Mouse (Mus musculus) MEL (cell line): ENCODE data around the gene Bcar1. TPM values are rescaled to one million over a fixed set of nuclear protein-coding genes. Genes with fewer than 3 reads are reported as not detected.

Experiments
- DNase-seq: peaks from one replicate; pipeline ENCODE4 v3.0.0; 2011; ENCODE audit warnings: low read depth, low spot score
- H3K27ac ChIP-seq: 2 replicates; pipeline ENCODE4 v1.5.1; 2012; ENCODE audit warnings: low read depth, mild to moderate bottlenecking, control low read depth, low read length, moderate library complexity; ENCODE audit not compliant: control insufficient read depth
- H3K27me3 ChIP-seq, 2 experiments: fragments of 150-350 bp in 1 of 2; sonication (generic) in 1 of 2; 2 replicates each; pipeline ENCODE4 v1.6.1; 2012; ENCODE audit warnings: low read length in 2 of 2, mild to moderate bottlenecking in 2 of 2, improper control_type of control experiment in 1 of 2, moderate library complexity in 1 of 2; ENCODE audit not compliant: insufficient read depth in 2 of 2, control insufficient read depth in 1 of 2
- H3K36me3 ChIP-seq, 2 experiments: 2 replicates each; pipeline ENCODE4 v1.6.1; 2012 to 2014; ENCODE audit warnings: low read length in 2 of 2, improper control_type of control experiment in 1 of 2, inconsistent platforms in 1 of 2, mild to moderate bottlenecking in 1 of 2; ENCODE audit not compliant: insufficient read depth in 2 of 2, control insufficient read depth in 1 of 2
- H3K4me1 ChIP-seq, 2 experiments: fragments of 150-350 bp in 1 of 2; sonication (generic) in 1 of 2; 2 replicates each; pipeline ENCODE4 v1.6.1; 2012; ENCODE audit warnings: low read length in 2 of 2, improper control_type of control experiment in 1 of 2, mild to moderate bottlenecking in 1 of 2; ENCODE audit not compliant: insufficient read depth in 2 of 2, control insufficient read depth in 1 of 2
- H3K4me3 ChIP-seq, 2 experiments: fragments of 150-350 bp in 1 of 2; sonication (generic) in 1 of 2; 2 replicates each; pipeline ENCODE4 v1.5.1; 2012; ENCODE audit warnings: low read depth in 2 of 2, low read length in 2 of 2, mild to moderate bottlenecking in 2 of 2, moderate library complexity in 2 of 2, control low read depth in 1 of 2, improper control_type of control experiment in 1 of 2; ENCODE audit not compliant: control insufficient read depth in 1 of 2, insufficient read depth in 1 of 2
- H3K79me2 ChIP-seq: 2 replicates; pipeline ENCODE4 v1.6.1; 2012; ENCODE audit warnings: mild to moderate bottlenecking, low read length, moderate library complexity; ENCODE audit not compliant: control insufficient read depth, poor library complexity, insufficient read depth
- H3K9ac ChIP-seq: 2 replicates; pipeline ENCODE4 v1.6.1; 2012; ENCODE audit warnings: low read depth, mild to moderate bottlenecking, control low read depth, low read length, moderate library complexity; ENCODE audit not compliant: control insufficient read depth, poor library complexity, severe bottlenecking
- H3K9me3 ChIP-seq: fragments of 150-350 bp; sonication (generic); replicated peaks from 2 replicates; pipeline ENCODE4 v1.6.1; 2012; ENCODE audit warnings: mild to moderate bottlenecking, low read length, improper control_type of control experiment, moderate library complexity; ENCODE audit not compliant: insufficient read depth
- BHLHE40 ChIP-seq: IDR thresholded peaks from 2 replicates; pipeline ENCODE4 v1.6.1; 2012; ENCODE audit warnings: low read depth, mild to moderate bottlenecking, inconsistent platforms, low read length, improper control_type of control experiment, borderline replicate concordance
- CHD1 ChIP-seq: IDR thresholded peaks from 2 replicates; pipeline ENCODE4 v1.6.1; 2012; ENCODE audit warnings: low read depth, mild to moderate bottlenecking, inconsistent platforms, low read length, improper control_type of control experiment
- CHD2 ChIP-seq: IDR thresholded peaks from 2 replicates; pipeline ENCODE4 v1.6.1; 2011; ENCODE audit warnings: low read length, improper control_type of control experiment
- CTCF ChIP-seq, 3 experiments: IDR thresholded peaks in 2 of 3; conservative IDR thresholded peaks in 1 of 3; 2 replicates each; pipeline ENCODE4 v1.5.1; 2011 to 2012; ENCODE audit warnings: low read length in 3 of 3, low read depth in 2 of 3, mild to moderate bottlenecking in 2 of 3, improper control_type of control experiment in 1 of 3, inconsistent platforms in 1 of 3, mixed read lengths in 1 of 3, moderate library complexity in 1 of 3; ENCODE audit not compliant: control insufficient read depth in 1 of 3, insufficient read depth in 1 of 3, poor library complexity in 1 of 3, severe bottlenecking in 1 of 3
- E2F4 ChIP-seq: IDR thresholded peaks from 2 replicates; pipeline ENCODE4 v1.6.1; 2011; ENCODE audit warnings: low read depth, low read length, improper control_type of control experiment, borderline replicate concordance
- EP300 ChIP-seq, 2 experiments: IDR thresholded peaks; 2 replicates each; pipeline ENCODE4 v1.6.1; 2011; ENCODE audit warnings: improper control_type of control experiment in 2 of 2, low read length in 2 of 2, low read depth in 1 of 2, mild to moderate bottlenecking in 1 of 2
- ETS1 ChIP-seq: IDR thresholded peaks from 2 replicates; pipeline ENCODE4 v1.6.1; 2012; ENCODE audit warnings: low read depth, mild to moderate bottlenecking, inconsistent platforms, low read length, improper control_type of control experiment, moderate library complexity
- HCFC1 ChIP-seq: IDR thresholded peaks from 2 replicates; pipeline ENCODE4 v1.6.1; 2012; ENCODE audit warnings: low read depth, mild to moderate bottlenecking, inconsistent platforms, low read length, improper control_type of control experiment, moderate library complexity
- JUND ChIP-seq: IDR thresholded peaks from 2 replicates; pipeline ENCODE4 v1.6.1; 2011; ENCODE audit warnings: low read depth, mild to moderate bottlenecking, improper control_type of control experiment, low read length
- KAT2A ChIP-seq: conservative IDR thresholded peaks from 2 replicates; pipeline ENCODE4 v1.6.1; 2012; ENCODE audit warnings: low read depth, low read length, improper control_type of control experiment, inconsistent platforms
- MAFK ChIP-seq: IDR thresholded peaks from 2 replicates; pipeline ENCODE4 v1.6.1; 2011; ENCODE audit warnings: low read depth, mild to moderate bottlenecking, low read length, improper control_type of control experiment, borderline replicate concordance
- MAZ ChIP-seq: IDR thresholded peaks from 2 replicates; pipeline ENCODE4 v1.6.1; 2012; ENCODE audit warnings: low read depth, mild to moderate bottlenecking, inconsistent platforms, low read length, improper control_type of control experiment
- MEF2A ChIP-seq: IDR thresholded peaks from 2 replicates; pipeline ENCODE4 v1.6.1; 2014; ENCODE audit warnings: low read depth, mild to moderate bottlenecking, inconsistent platforms, low read length, improper control_type of control experiment; ENCODE audit not compliant: poor library complexity, insufficient replicate concordance, severe bottlenecking; ENCODE audit errors: extremely low read depth
- MXI1 ChIP-seq: IDR thresholded peaks from 2 replicates; pipeline ENCODE4 v1.6.1; 2011; ENCODE audit warnings: mild to moderate bottlenecking, low read depth, low read length, improper control_type of control experiment
- MYB ChIP-seq: IDR thresholded peaks from 2 replicates; pipeline ENCODE4 v1.6.1; 2011; ENCODE audit warnings: mild to moderate bottlenecking, low read depth, low read length, improper control_type of control experiment
- NELFE ChIP-seq: IDR thresholded peaks from 2 replicates; pipeline ENCODE4 v1.6.1; 2011; ENCODE audit warnings: low read depth, low read length, improper control_type of control experiment
- POLR2A ChIP-seq, 2 experiments: IDR thresholded peaks; 2 replicates each; pipeline ENCODE4 v1.6.1; 2011 to 2012; ENCODE audit warnings: low read length in 2 of 2, mild to moderate bottlenecking in 2 of 2, control low read depth in 1 of 2, improper control_type of control experiment in 1 of 2, low read depth in 1 of 2, moderate library complexity in 1 of 2; ENCODE audit not compliant: control insufficient read depth in 1 of 2, insufficient read depth in 1 of 2, poor library complexity in 1 of 2
- POLR2AphosphoS2 ChIP-seq: IDR thresholded peaks from 2 replicates; pipeline ENCODE4 v1.6.1; 2011; ENCODE audit warnings: low read length, improper control_type of control experiment
- TAL1 ChIP-seq: IDR thresholded peaks from 2 replicates; pipeline ENCODE4 v1.6.1; 2012; ENCODE audit warnings: mild to moderate bottlenecking, inconsistent platforms, low read length, moderate library complexity, mixed read lengths
- TCF12 ChIP-seq: IDR thresholded peaks from 2 replicates; pipeline ENCODE4 v1.6.1; 2014; ENCODE audit warnings: low read depth, mild to moderate bottlenecking, inconsistent platforms, low read length, improper control_type of control experiment, moderate library complexity
- UBTF ChIP-seq: IDR thresholded peaks from 2 replicates; pipeline ENCODE4 v1.6.1; 2012; ENCODE audit warnings: low read depth, mild to moderate bottlenecking, inconsistent platforms, low read length, improper control_type of control experiment, moderate library complexity, borderline replicate concordance; ENCODE audit not compliant: insufficient read depth
- USF1 ChIP-seq: IDR thresholded peaks from 2 replicates; pipeline ENCODE4 v1.6.1; 2014; ENCODE audit warnings: low read depth, mild to moderate bottlenecking, inconsistent platforms, low read length, improper control_type of control experiment, moderate library complexity
- USF2 ChIP-seq, 2 experiments: IDR thresholded peaks; 2 replicates each; pipeline ENCODE4 v1.6.1; 2011 to 2012; ENCODE audit warnings: improper control_type of control experiment in 2 of 2, low read length in 2 of 2, borderline replicate concordance in 1 of 2, inconsistent platforms in 1 of 2, low read depth in 1 of 2, mild to moderate bottlenecking in 1 of 2; ENCODE audit not compliant: insufficient read depth in 1 of 2
- ZC3H11A ChIP-seq: IDR thresholded peaks from 2 replicates; pipeline ENCODE4 v1.6.1; 2012; ENCODE audit warnings: low read depth, mild to moderate bottlenecking, inconsistent platforms, low read length, improper control_type of control experiment
- ZKSCAN1 ChIP-seq: IDR thresholded peaks from 2 replicates; pipeline ENCODE4 v1.6.1; 2012; ENCODE audit warnings: low read depth, mild to moderate bottlenecking, inconsistent platforms, low read length, improper control_type of control experiment, moderate library complexity
- ZNF384 ChIP-seq: IDR thresholded peaks from 2 replicates; pipeline ENCODE4 v1.6.1; 2012; ENCODE audit warnings: low read depth, mild to moderate bottlenecking, inconsistent platforms, low read length, improper control_type of control experiment
- polyA plus RNA-seq, 2 experiments: library from polyadenylated mRNA; stranded (reverse) in 1 of 2; unstranded in 1 of 2; fragments of >175 nt in 1 of 2; fragments of >200 nt in 1 of 2; gene quantifications; 2 replicates each; pipeline versions ENCODE4 v1.2.1 to v1.2.4; 2012; ENCODE audit warnings: low replicate concordance in 2 of 2, low read depth in 1 of 2; ENCODE audit not compliant: insufficient read length in 2 of 2, insufficient read depth in 1 of 2, missing spikeins in 1 of 2
- total RNA-seq: library from RNA; depleted of rRNA; stranded (reverse); fragments of 300-350 nt; gene quantifications from 2 replicates; pipeline ENCODE4 v1.2.3, GENCODE M21; 2012

Gene Bcar1
- total and polyA plus RNA-seq, 3 experiments, result 6.5 to 17.4 TPM; not detected in 1

GRCm38 (mm10) chr8:111747866-111748649 lies 4.4 kb upstream of the Bcar1 start:
- H3K27me3 ChIP-seq, result no peaks in the 10 kb centered on the region
- TF ChIP-seq CHD2 (no peak), USF1 (no peak), ZC3H11A (no peak), CHD1 (no peak), POLR2A (IDR thresholded peaks at IDR 0.05; ENCODE audit: control insufficient read depth in 1 of 2, insufficient read depth in 1 of 2, low read depth in 1 of 2, low read length in 2 of 2, poor library complexity in 1 of 2) (no peak), MAFK (no peak), NELFE (no peak), MEF2A (no peak), HCFC1 (no peak), POLR2AphosphoS2 (no peak)
- H3K27ac ChIP-seq, result no peak overlapping the region
- no peaks in the 10 kb centered on the region for H3K9me3 ChIP-seq
- peak; percentile 41 for DNase-seq
- peaks cover 10% of the 10 kb centered on the region for H3K79me2 ChIP-seq
- H3K36me3 ChIP-seq, result peaks cover 0 to 19% of the 10 kb centered on the region in 2 experiments; a peak in 2 of 4 replicates
- H3K4me1 ChIP-seq, result peaks cover 15 to 22% of the 10 kb centered on the region in 2 experiments
- H3K4me3 ChIP-seq, result no peak overlapping the region
- H3K9ac ChIP-seq, result no peak overlapping the region

GRCm38 (mm10) chr8:111746582-111747465 lies 3.2 kb upstream of the Bcar1 start:
- peak overlapping the region; percentile 75 for H3K9ac ChIP-seq
- peak overlapping the region; percentile 21 for H3K27ac ChIP-seq
- no peaks in the 10 kb centered on the region for H3K27me3 ChIP-seq
- peak; percentile 63 for DNase-seq
- peak overlapping the region; percentile 59 to 68 for H3K4me3 ChIP-seq
- H3K9me3 ChIP-seq, result no peaks in the 10 kb centered on the region
- H3K36me3 ChIP-seq, result peaks cover 0 to 24% of the 10 kb centered on the region in 2 experiments; a peak in 2 of 4 replicates
- peaks cover 15% of the 10 kb centered on the region for H3K79me2 ChIP-seq
- H3K4me1 ChIP-seq, result peaks cover 17 to 29% of the 10 kb centered on the region in 2 experiments
- TF ChIP-seq USF1 (peak; percentile 56; the same call in 1 of the 2 replicates), JUND (peak; percentile 37; the same call in 1 of the 2 replicates), USF2 (IDR thresholded peaks at IDR 0.05; ENCODE audit: borderline replicate concordance in 1 of 2, insufficient read depth in 1 of 2, low read depth in 1 of 2, low read length in 2 of 2) (peak in 1 of 2 experiments; percentile 5; a peak in 1 of 4 replicates), ZNF384 (no peak), EP300 (IDR thresholded peaks at IDR 0.05; ENCODE audit: low read depth in 1 of 2, low read length in 2 of 2) (0 out of 4 replicates have a peak, but pooled peaks of 1 of the 2 experiments have one; percentile 19), TCF12 (no peak), E2F4 (no peak), KAT2A (no peak), CHD1 (no peak), ETS1 (peak; percentile 46), BHLHE40 (no peak; the same call in 1 of the 2 replicates), MAZ (0 out of 2 replicates have a peak, but pooled peaks have one; percentile 23), MYB (no peak), ZKSCAN1 (no peak), POLR2A (IDR thresholded peaks at IDR 0.05; ENCODE audit: control insufficient read depth in 1 of 2, insufficient read depth in 1 of 2, low read depth in 1 of 2, low read length in 2 of 2, poor library complexity in 1 of 2) (no peak), MXI1 (peak; percentile 71), TAL1 (no peak), HCFC1 (no peak), NELFE (0 out of 2 replicates have a peak, but pooled peaks have one; percentile 34), MEF2A (no peak), POLR2AphosphoS2 (no peak), UBTF (no peak), CTCF (IDR thresholded peaks at IDR 0.05 in 2 of 3, conservative IDR thresholded peaks at IDR 0.05 in 1 of 3; ENCODE audit: control insufficient read depth in 1 of 3, insufficient read depth in 1 of 3, low read depth in 2 of 3, low read length in 3 of 3, poor library complexity in 1 of 3, severe bottlenecking in 1 of 3) (no peak)
